Mouse (Mus musculus) midbrain, embryonic 15.5 days (tissue): ENCODE measurements around the gene Actn1. TPM values are rescaled to one million over a fixed set of nuclear protein-coding genes. Genes with fewer than 3 reads are reported as not detected.

Experiments used
- ATAC-seq: fragments of 200-750 bp; cut with Nextera tagmentation; replicated peaks from 2 replicates; pipeline ENCODE4 v1.8.0; 2017; ENCODE audit warnings: moderate TSS enrichment
- H3K27ac ChIP-seq: fragments of 300-500 bp; sonication (generic); 2 replicates; pipeline ENCODE4 v1.5.1; 2015; ENCODE audit warnings: mild to moderate bottlenecking, inconsistent platforms
- H3K27me3 ChIP-seq: fragments of 300-500 bp; sonication (generic); replicated peaks from 2 replicates; pipeline ENCODE4 v1.6.1; 2015; ENCODE audit warnings: inconsistent platforms
- H3K36me3 ChIP-seq: fragments of 300-500 bp; sonication (generic); replicated peaks from 2 replicates; pipeline ENCODE4 v1.6.1; 2015; ENCODE audit warnings: inconsistent platforms
- H3K4me1 ChIP-seq: fragments of 300-500 bp; sonication (generic); 2 replicates; pipeline ENCODE4 v1.6.1; 2015; ENCODE audit warnings: inconsistent platforms
- H3K4me2 ChIP-seq: fragments of 300-500 bp; sonication (generic); 2 replicates; pipeline ENCODE4 v1.6.1; 2015; ENCODE audit warnings: inconsistent platforms, mild to moderate bottlenecking, moderate library complexity
- H3K4me3 ChIP-seq: fragments of 300-500 bp; sonication (generic); 2 replicates; pipeline ENCODE4 v1.5.1; 2015; ENCODE audit warnings: mild to moderate bottlenecking, inconsistent platforms
- H3K9ac ChIP-seq: fragments of 300-500 bp; sonication (generic); 2 replicates; pipeline ENCODE4 v1.6.1; 2015; ENCODE audit warnings: mild to moderate bottlenecking, inconsistent platforms
- H3K9me3 ChIP-seq: fragments of 300-500 bp; sonication (generic); 2 replicates; pipeline ENCODE4 v1.6.1; 2016; ENCODE audit warnings: inconsistent platforms
- WGBS: fragments of 180-500 bp; shearing (Covaris S2); methylation state at CpG from one replicate; pipeline ENCODE4 v1.1.7; 2015; ENCODE audit warnings: mixed read lengths; 5-methylcytosine and 5-hydroxymethylcytosine counted together
- polyA plus RNA-seq: library from polyadenylated mRNA; unstranded; fragments of >200 nt; fragmentation: Nextera tagmentation; extraction: Ambion mirVana; gene quantifications from 2 replicates; pipeline ENCODE4 v1.2.1, GENCODE M21; 2015

Actn1 gene
- polyA plus RNA-seq, 1 experiment from 2014 or later, result 7.7 TPM

DNA sequence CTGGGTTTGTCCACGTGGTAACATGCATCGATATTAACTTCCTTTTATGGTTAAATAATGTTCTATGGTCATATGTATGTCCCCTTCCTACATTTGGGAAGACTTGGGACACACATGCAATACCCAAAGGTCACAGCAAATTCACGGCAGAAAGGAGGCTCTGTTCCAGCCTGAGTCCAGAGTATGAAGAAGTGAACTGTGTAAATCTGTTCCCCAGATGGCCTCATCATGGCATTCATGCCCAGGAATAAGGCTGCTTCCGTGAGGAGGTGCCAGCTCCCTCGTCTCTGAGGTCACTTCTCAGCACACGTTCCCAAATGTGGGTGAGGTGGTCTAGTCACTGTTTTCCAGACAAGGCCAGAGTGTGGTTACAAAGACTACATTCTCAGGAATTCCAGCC lies 122.9 kb downstream of the Actn1 start:
- Histone ChIP-seq H3K9ac (no peak overlapping the region), H3K4me2 (no peak overlapping the region), H3K36me3 (no peaks in the 10 kb centered on the region), H3K4me1 (peaks cover under 1% of the 10 kb centered on the region; the same call in 1 of the 2 replicates), H3K9me3 (no peaks in the 10 kb centered on the region), H3K27me3 (no peaks in the 10 kb centered on the region), H3K27ac (no peak overlapping the region), H3K4me3 (no peak overlapping the region)
- ATAC-seq, result no peak
- 85% methylated on average over 6 of the region's 6 CpGs for WGBS

DNA sequence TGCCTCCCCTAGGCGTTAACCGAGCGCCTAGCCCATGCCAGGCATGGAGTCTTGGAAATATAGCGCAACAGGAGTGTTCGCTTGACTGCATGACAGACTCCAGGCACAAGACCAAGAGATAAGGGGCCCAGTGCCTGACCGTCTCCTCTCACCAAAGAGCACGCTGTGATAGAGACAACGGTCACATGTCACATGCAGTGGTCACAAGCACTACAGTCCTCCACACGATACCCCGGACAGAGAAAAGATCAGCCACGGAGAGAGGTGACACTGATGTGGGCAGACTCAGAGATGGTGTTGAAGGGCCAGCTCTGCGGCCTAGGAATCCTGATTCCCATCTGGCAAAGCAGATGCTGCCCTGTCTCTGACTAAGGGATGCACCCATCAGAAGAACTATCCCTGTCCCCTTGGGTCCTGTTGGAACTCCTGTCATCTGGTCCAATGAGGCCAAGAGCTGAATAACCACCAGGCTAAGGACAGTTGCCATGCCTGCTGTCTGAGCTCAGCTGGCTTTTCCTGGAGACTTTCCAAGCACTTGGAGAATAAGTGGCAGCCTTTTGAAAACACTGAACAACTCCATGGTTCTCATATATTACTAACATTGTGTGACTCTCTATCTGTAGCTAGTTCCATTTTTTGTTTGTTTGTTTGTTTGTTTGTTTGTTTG lies 123.8 kb downstream of the Actn1 start:
- Histone ChIP-seq H3K9me3 (no peaks in the 10 kb centered on the region), H3K27ac (no peak overlapping the region), H3K27me3 (no peaks in the 10 kb centered on the region), H3K4me2 (no peak overlapping the region), H3K9ac (no peak overlapping the region), H3K4me1 (peaks cover 9% of the 10 kb centered on the region), H3K36me3 (no peaks in the 10 kb centered on the region), H3K4me3 (no peak overlapping the region)
- WGBS, result 92% methylated on average over 12 of the region's 12 CpGs
- no peak for ATAC-seq

DNA sequence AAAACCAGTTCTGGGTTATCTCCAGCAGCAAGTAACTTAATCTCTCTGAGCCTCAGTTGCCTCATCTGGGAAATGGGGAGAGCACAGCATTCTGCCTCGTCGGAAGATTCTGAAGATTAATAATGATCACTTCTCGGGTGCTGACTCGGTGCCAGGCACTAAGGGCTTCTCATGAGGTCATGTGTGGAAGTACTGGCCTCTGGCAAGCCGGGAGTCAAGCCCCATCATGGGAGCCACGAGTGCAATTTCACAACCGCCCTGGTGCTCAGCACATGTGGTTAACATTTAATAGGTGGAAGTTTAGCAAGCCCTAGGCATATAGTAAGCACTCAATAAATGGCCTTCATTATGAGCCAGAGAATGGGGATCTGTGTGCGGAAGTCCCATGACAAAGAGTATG lies 125.0 kb downstream of the Actn1 start:
- Histone ChIP-seq H3K4me1 (peaks cover 21% of the 10 kb centered on the region), H3K27me3 (no peaks in the 10 kb centered on the region), H3K9me3 (no peaks in the 10 kb centered on the region), H3K4me2 (no peak overlapping the region), H3K36me3 (no peaks in the 10 kb centered on the region), H3K27ac (no peak overlapping the region), H3K9ac (no peak overlapping the region), H3K4me3 (no peak overlapping the region)
- ATAC-seq, result no peak
- WGBS, result 90% methylated on average over 8 of the region's 8 CpGs

DNA sequence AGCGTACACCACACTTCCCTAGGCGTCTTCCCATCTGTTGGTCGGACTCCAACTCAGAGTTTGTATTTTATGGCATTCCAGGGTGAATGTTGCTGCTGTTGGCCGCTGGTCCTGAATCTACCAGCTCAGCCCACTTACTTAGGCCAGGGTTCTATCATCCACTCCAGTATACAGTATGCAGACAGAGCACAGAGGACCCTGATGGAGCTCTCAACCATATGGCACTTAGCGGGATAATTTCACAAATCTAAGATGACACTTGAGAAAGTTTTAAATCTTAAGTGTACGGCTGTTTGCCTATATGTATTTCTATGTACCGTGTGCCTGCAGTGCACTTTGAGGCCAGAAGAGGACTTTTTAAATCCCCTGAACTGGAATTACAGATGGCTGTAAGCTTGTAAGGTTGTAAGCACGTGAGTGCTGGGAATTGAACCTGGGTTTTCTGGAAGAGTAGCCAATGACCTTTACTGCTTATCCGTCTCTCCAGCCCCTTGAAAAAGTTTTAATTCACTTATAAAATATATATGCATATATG lies 127.1 kb downstream of the Actn1 start:
- peak; percentile 40; the same call in 1 of the 2 replicates for ATAC-seq
- Histone ChIP-seq H3K27ac (no peak overlapping the region), H3K36me3 (no peaks in the 10 kb centered on the region), H3K9me3 (no peaks in the 10 kb centered on the region), H3K4me1 (peaks cover 25% of the 10 kb centered on the region), H3K4me3 (peak overlapping the region; percentile 52; the same call in 1 of the 2 replicates), H3K4me2 (peak overlapping the region; percentile 75; the same call in 1 of the 2 replicates), H3K9ac (no peak overlapping the region), H3K27me3 (no peaks in the 10 kb centered on the region)
- 38% methylated on average over 9 of the region's 9 CpGs for WGBS

DNA sequence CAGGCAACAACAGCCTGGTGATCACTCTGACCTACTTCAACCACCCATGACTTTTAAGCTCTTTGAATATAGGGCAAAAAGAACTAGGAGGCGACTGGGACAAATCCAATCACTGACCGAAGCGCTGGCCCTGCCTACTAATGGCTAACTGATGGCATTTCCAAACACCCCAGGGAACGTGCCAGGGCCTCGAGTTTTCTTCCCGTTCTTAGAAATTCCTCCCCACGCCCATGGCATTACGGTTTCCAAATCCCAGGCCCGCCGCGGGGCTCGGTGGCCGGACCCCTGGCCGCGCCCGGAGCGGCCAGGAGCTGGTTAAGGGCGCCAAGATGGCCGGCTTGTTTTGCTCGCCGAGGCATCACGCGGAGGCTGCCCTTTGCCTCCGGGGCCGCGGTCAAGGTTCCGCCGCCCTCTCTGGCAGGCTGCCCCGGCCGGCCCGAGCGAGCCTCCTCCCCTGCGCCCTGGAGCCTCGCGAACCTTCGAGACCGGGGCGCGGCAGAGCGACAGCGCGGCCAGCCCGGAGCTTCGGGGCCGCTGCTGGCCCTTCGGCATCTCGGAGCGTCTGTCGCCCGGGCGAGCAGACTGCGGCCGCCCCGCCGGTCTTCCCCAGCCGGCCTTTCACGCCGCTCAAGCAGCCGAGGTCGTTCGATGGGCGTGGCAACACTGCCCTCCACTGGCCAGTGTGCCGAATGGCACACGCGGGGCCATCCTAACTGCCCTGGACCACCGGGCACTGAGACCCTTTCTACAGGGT lies 127.7 kb downstream of the Actn1 start:
- H3K4me2 ChIP-seq, result peak overlapping the region; percentile 75
- under 1% methylated on average over 65 of the region's 66 CpGs for WGBS
- H3K4me1 ChIP-seq, result peaks cover 25% of the 10 kb centered on the region
- H3K9ac ChIP-seq, result peak overlapping the region; percentile 67
- ATAC-seq, result peak; percentile 93
- H3K36me3 ChIP-seq, result no peaks in the 10 kb centered on the region
- no peaks in the 10 kb centered on the region for H3K9me3 ChIP-seq
- H3K27me3 ChIP-seq, result no peaks in the 10 kb centered on the region
- peak overlapping the region; percentile 52 for H3K4me3 ChIP-seq
- H3K27ac ChIP-seq, result peak overlapping the region; percentile 90

DNA sequence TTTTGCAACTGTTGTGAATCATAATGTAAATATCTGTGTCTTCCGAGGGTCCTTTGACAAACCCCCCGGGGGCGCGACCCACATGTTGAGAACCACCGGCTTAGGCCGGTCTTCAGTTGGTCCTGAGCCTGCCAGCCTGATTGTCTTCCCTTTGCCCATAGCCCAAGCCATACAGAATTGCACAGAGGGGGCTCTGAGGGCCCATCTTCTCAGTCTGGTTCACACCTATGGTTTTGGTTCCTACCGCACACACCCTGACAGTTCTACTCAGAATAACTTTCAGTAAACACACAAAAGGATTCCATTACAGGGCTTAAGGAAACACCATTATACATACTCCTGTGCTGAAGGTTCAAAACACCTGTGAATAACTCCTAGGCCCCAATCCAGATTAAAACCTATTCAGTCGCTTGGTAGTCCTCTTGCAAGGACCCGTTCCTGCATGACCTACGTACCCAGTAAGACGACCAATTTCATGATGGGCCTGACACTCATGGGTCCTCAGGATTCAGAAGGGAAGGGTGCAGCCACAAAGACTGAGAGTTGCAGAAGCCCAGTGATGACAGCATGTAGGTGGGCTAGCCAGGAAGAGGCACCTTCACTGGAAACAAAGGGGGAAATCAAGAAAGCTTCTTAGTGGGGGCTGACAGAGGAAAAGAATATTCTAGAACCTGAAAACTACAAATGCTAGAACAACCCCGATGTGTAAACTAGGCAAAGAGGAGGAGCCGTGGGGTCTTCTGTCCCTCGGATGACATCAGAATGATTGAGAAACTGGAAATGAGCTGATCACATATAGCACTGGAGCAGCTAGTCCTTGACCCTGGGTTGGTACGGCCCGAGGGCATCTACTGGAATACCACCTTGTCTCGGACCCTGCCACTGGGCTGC lies 128.6 kb downstream of the Actn1 start:
- Histone ChIP-seq H3K4me1 (peaks cover 25% of the 10 kb centered on the region), H3K36me3 (no peaks in the 10 kb centered on the region), H3K27ac (peak overlapping the region; percentile 90), H3K4me3 (peak overlapping the region; percentile 52), H3K27me3 (no peaks in the 10 kb centered on the region), H3K4me2 (peak overlapping the region; percentile 75), H3K9me3 (no peaks in the 10 kb centered on the region), H3K9ac (peak overlapping the region; percentile 67; the same call in 1 of the 2 replicates)
- WGBS, result 48% methylated on average over 17 of the region's 17 CpGs
- peak; percentile 27 for ATAC-seq

DNA sequence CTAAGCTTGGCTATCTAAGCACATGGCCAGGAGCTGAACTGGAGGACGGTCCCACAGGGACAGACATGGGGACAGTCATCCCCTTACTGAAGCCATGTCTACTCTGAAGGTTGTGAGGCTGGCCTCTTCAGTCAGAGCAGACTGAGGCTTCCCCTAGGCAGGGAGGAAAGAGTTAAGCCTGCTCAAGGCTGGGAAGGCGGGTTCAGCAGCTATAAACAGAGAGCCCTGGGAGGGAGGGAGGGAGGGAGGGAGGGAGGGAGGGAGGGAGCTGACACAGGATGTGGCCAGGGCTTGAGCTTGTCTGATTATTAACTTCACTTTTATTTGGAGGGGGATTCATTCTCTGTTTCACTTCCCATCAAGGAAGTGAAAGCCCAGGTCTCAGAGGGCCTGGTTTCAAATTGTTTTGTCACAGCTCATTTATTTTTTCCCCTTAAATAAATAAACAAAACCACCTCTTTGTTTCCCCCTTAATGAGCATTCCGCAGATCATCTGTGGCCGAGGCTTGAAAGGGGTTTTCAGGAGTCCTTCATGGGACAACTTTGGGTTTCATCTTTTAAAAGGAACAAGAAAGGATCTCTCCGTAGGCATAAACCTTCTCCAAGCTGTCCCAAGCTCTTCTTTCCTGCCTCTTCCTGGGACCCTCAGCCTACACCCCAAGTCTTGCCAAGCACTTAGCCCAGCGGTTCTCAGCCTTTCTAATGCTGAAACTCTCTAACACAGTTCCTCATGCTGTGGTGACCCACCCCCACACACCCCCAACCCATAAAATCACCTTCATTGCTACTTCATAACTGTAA lies 129.4 kb downstream of the Actn1 start:
- no peak for ATAC-seq
- Histone ChIP-seq H3K27me3 (no peaks in the 10 kb centered on the region), H3K4me2 (peak overlapping the region; percentile 75), H3K9ac (no peak overlapping the region), H3K4me3 (no peak overlapping the region), H3K9me3 (no peaks in the 10 kb centered on the region), H3K36me3 (no peaks in the 10 kb centered on the region), H3K27ac (peak overlapping the region; percentile 90), H3K4me1 (peaks cover 25% of the 10 kb centered on the region)
- 13% methylated on average over 6 of the region's 6 CpGs for WGBS

DNA sequence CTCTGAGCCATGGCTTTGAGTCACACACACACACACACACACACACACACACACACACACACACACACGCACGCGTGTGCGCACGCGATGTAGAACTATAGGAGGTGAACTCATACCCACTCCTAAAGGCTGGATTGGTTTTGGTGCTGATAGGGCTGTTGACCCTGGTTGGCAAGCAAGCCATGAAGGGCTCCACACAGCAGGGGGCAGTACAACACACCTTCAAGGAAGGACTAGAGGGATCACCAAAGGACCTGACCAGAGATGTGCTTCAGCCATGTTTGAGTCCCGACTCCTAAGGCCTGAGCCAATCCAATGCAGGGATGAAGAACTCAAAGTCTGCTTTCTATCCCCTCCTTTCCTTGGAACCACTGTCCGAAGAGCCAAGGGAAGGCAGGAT lies 130.6 kb downstream of the Actn1 start:
- Histone ChIP-seq H3K4me3 (no peak overlapping the region), H3K9ac (no peak overlapping the region), H3K27me3 (no peaks in the 10 kb centered on the region), H3K27ac (no peak overlapping the region), H3K36me3 (no peaks in the 10 kb centered on the region), H3K9me3 (no peaks in the 10 kb centered on the region), H3K4me2 (no peak overlapping the region), H3K4me1 (peaks cover 25% of the 10 kb centered on the region)
- WGBS, result 97% methylated on average over 8 of the region's 8 CpGs
- no peak for ATAC-seq

DNA sequence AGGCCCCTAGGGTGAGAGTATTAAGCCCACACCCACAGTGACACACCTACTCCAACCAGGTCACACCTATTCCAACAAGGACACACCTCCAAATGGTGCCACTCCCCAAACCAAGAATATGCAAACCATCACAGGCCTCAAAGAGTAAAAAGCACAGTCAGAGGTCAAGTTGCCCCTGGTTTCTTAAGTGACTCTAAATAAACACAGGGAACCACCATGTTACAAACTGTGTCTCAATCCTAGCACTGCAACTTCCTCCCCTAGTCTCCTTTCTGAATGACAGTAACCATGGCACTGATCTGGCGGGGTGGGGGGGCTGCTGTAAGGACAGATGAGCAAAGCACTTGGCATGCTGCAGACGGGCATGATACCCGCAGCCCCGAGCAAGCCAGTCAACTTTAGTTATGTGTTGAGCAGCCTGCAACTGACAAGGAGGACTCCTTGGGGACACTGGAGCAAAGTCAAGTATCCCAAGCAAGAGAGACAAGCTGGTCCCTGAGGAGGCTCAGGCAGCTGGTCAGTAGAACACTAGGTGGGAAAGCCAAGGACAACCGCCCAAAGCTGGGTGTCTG lies 132.9 kb downstream of the Actn1 start:
- no peaks in the 10 kb centered on the region for H3K27me3 ChIP-seq
- no peak overlapping the region for H3K9ac ChIP-seq
- no peak overlapping the region for H3K4me2 ChIP-seq
- no peak for ATAC-seq
- H3K27ac ChIP-seq, result no peak overlapping the region
- no peaks in the 10 kb centered on the region for H3K9me3 ChIP-seq
- peaks cover 31% of the 10 kb centered on the region for H3K4me1 ChIP-seq
- no peaks in the 10 kb centered on the region for H3K36me3 ChIP-seq
- 81% methylated on average over 5 of the region's 5 CpGs for WGBS
- H3K4me3 ChIP-seq, result no peak overlapping the region

DNA sequence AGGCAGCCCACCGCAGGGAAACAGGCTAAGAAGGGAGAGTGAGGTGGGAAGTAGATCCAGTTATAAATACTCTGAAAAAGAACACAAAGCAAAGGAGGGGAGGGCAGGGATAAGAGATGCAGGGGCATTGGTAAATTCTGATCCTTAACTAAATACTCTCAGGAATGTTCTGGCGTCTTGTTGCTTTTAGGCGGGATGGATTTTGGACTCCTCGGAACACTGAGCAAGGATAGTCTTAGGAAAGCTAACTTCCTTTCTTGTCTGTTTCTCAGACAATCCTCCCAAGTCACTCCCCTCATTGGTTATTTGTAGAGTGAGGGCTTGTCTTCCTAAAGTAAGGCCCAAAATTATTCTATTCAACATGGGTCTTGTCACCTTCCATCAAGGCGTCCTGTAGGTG lies 134.9 kb downstream of the Actn1 start:
- Histone ChIP-seq H3K4me1 (peaks cover 12% of the 10 kb centered on the region), H3K4me3 (no peak overlapping the region), H3K36me3 (no peaks in the 10 kb centered on the region), H3K27ac (no peak overlapping the region), H3K9ac (no peak overlapping the region), H3K4me2 (no peak overlapping the region), H3K9me3 (no peaks in the 10 kb centered on the region), H3K27me3 (no peaks in the 10 kb centered on the region)
- WGBS, result 94% methylated on average over 5 of the region's 5 CpGs
- ATAC-seq, result no peak

DNA sequence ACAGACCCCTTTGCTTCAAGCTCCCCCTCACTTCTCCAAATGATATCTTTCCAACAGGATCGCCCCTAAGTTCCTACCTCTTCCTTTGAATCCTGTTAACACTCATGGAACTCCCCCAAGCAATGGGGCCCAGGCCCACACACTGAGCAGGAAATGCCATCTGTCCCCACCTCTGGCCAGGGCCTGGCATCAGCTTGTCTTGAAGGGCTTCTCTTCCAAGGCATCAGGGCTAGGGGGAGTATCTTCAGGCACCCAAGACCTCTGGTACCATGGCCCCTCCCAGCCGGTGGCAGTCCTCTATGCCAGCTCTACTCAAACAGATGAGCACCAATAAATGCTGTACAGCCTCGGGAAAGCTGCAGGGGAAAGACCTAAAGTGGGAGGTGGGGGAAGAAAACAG lies 135.4 kb downstream of the Actn1 start:
- Histone ChIP-seq H3K4me2 (no peak overlapping the region), H3K4me3 (no peak overlapping the region), H3K9me3 (no peaks in the 10 kb centered on the region), H3K27me3 (no peaks in the 10 kb centered on the region), H3K9ac (no peak overlapping the region), H3K4me1 (peaks cover 6% of the 10 kb centered on the region; the same call in 1 of the 2 replicates), H3K36me3 (no peaks in the 10 kb centered on the region), H3K27ac (no peak overlapping the region)
- 87% methylated on average over 3 of the region's 3 CpGs for WGBS
- no peak for ATAC-seq
